Mouse (Mus musculus) hindbrain, embryonic 11.5 days (tissue): ENCODE data around the gene Slc11a2. TPM values are rescaled to one million over a fixed set of nuclear protein-coding genes. Genes with fewer than 3 reads are reported as not detected.

ENCODE experiments used
- ATAC-seq: fragments of 200-750 bp; cut with Nextera tagmentation; 2 replicates; pipeline ENCODE4 v1.8.0; 2017; ENCODE audit warnings: mild to moderate bottlenecking, moderate TSS enrichment, moderate library complexity; ENCODE audit not compliant: low FRiP score
- DNase-seq: peaks from one replicate; pipeline ENCODE4 v3.0.0-alpha.2; 2015; ENCODE audit warnings: low spot score
- H3K27ac ChIP-seq: fragments of 300-500 bp; sonication (generic); 2 replicates; pipeline ENCODE4 v1.5.1; 2014; ENCODE audit warnings: mild to moderate bottlenecking, low read depth, low read length
- H3K27me3 ChIP-seq: fragments of 300-500 bp; sonication (generic); 2 replicates; pipeline ENCODE4 v1.6.1; 2014; ENCODE audit warnings: mild to moderate bottlenecking, low read length, moderate library complexity, mixed read lengths; ENCODE audit not compliant: control insufficient read depth, insufficient read depth
- H3K36me3 ChIP-seq: fragments of 300-500 bp; sonication (generic); 2 replicates; pipeline ENCODE4 v1.6.1; 2014; ENCODE audit warnings: mild to moderate bottlenecking, low read length, moderate library complexity, mixed read lengths; ENCODE audit not compliant: control insufficient read depth, insufficient read depth
- H3K4me1 ChIP-seq: fragments of 300-500 bp; sonication (generic); replicated peaks from 2 replicates; pipeline ENCODE4 v1.6.1; 2014; ENCODE audit warnings: low read length, mixed read lengths; ENCODE audit not compliant: control insufficient read depth, insufficient read depth
- H3K4me2 ChIP-seq: fragments of 300-500 bp; sonication (generic); replicated peaks from 2 replicates; pipeline ENCODE4 v1.6.1; 2014; ENCODE audit warnings: mild to moderate bottlenecking, low read depth, low read length
- H3K4me3 ChIP-seq: fragments of 300-500 bp; sonication (generic); 2 replicates; pipeline ENCODE4 v1.5.1; 2014; ENCODE audit warnings: low read depth, low read length
- H3K9ac ChIP-seq: fragments of 300-500 bp; sonication (generic); 2 replicates; pipeline ENCODE4 v1.6.1; 2014; ENCODE audit warnings: low read depth, low read length
- H3K9me3 ChIP-seq: fragments of 300-500 bp; sonication (generic); 2 replicates; pipeline ENCODE4 v1.6.1; 2016; ENCODE audit warnings: low read length; ENCODE audit not compliant: control insufficient read depth
- WGBS: fragments of 180-500 bp; shearing (Covaris S2); extraction: QIAGEN DNeasy Blood & Tissue Kit; methylation state at CpG from one replicate; pipeline ENCODE4 v1.1.7; 2014; 5-methylcytosine and 5-hydroxymethylcytosine counted together
- polyA plus RNA-seq: library from polyadenylated mRNA; unstranded; fragments of >200 nt; fragmentation: Nextera tagmentation; extraction: Ambion mirVana; gene quantifications from 2 replicates; pipeline ENCODE4 v1.2.1, GENCODE M21; 2014

The Slc11a2 gene
- polyA plus RNA-seq, 1 experiment from 2014 or later = 19.1 TPM

- DNase-seq (no peak), ATAC-seq (no peak)
- Histone ChIP-seq H3K4me1 (no peaks in the 10 kb centered on the region; the same call in 1 of the 2 replicates), H3K4me2 (no peak overlapping the region), H3K9me3 (no peaks in the 10 kb centered on the region), H3K27ac (no peak overlapping the region), H3K4me3 (no peak overlapping the region), H3K36me3 (no peaks in the 10 kb centered on the region), H3K27me3 (no peaks in the 10 kb centered on the region), H3K9ac (no peak overlapping the region)
- WGBS = 72% methylated on average over 4 of the region's 4 CpGs
These were observed 23.7 kb upstream of the Slc11a2 start for GRCm38 (mm10) chr15:100448572-100448971.

GRCm38 (mm10) chr15:100446887-100447286, 22.0 kb upstream of the Slc11a2 start:
- Histone ChIP-seq H3K27ac (no peak overlapping the region), H3K9me3 (no peaks in the 10 kb centered on the region), H3K27me3 (no peaks in the 10 kb centered on the region), H3K4me2 (no peak overlapping the region), H3K9ac (no peak overlapping the region), H3K4me3 (no peak overlapping the region), H3K4me1 (no peaks in the 10 kb centered on the region; the same call in 1 of the 2 replicates), H3K36me3 (no peaks in the 10 kb centered on the region)
- ATAC-seq (no peak), DNase-seq (no peak)
- WGBS = 83% methylated on average over 2 of the region's 2 CpGs

- peak; percentile 90 for DNase-seq
- no peaks in the 10 kb centered on the region for H3K27me3 ChIP-seq
- peak overlapping the region; percentile 55 for H3K9ac ChIP-seq
- ATAC-seq = peak; percentile 92
- peak overlapping the region; percentile 60 for H3K4me2 ChIP-seq
- no peaks in the 10 kb centered on the region for H3K36me3 ChIP-seq
- no peaks in the 10 kb centered on the region for H3K9me3 ChIP-seq
- peak overlapping the region; percentile 38 for H3K4me3 ChIP-seq
- no peaks in the 10 kb centered on the region; the same call in 1 of the 2 replicates for H3K4me1 ChIP-seq
- 0 out of 2 replicates have a peak overlapping the region, but pooled peaks have one; percentile 42 for H3K27ac ChIP-seq
- 10% methylated on average over 20 of the region's 31 CpGs for WGBS
These were observed 18.5 kb upstream of the Slc11a2 start for GRCm38 (mm10) chr15:100443126-100443922.

- DNase-seq = no peak
- Histone ChIP-seq H3K9me3 (no peaks in the 10 kb centered on the region), H3K4me1 (no peaks in the 10 kb centered on the region), H3K9ac (no peak overlapping the region), H3K36me3 (no peaks in the 10 kb centered on the region), H3K27ac (no peak overlapping the region), H3K27me3 (no peaks in the 10 kb centered on the region), H3K4me3 (no peak overlapping the region), H3K4me2 (no peak overlapping the region)
- no peak for ATAC-seq
- 67% methylated on average over 10 of the region's 10 CpGs for WGBS
These were observed 11.6 kb upstream of the Slc11a2 start for GRCm38 (mm10) chr15:100436518-100436917.

GRCm38 (mm10) chr15:100436112-100436511, 11.2 kb upstream of the Slc11a2 start:
- Histone ChIP-seq H3K27me3 (no peaks in the 10 kb centered on the region), H3K4me3 (no peak overlapping the region), H3K9ac (no peak overlapping the region), H3K36me3 (no peaks in the 10 kb centered on the region), H3K4me1 (no peaks in the 10 kb centered on the region), H3K9me3 (no peaks in the 10 kb centered on the region), H3K27ac (no peak overlapping the region), H3K4me2 (no peak overlapping the region)
- ATAC-seq = no peak
- no peak for DNase-seq
- WGBS = 94% methylated on average over 4 of the region's 4 CpGs

- ATAC-seq (no peak), DNase-seq (no peak)
- H3K27me3 ChIP-seq = no peaks in the 10 kb centered on the region
- H3K4me3 ChIP-seq = no peak overlapping the region
- H3K36me3 ChIP-seq = no peaks in the 10 kb centered on the region
- H3K27ac ChIP-seq = no peak overlapping the region
- H3K4me1 ChIP-seq = no peaks in the 10 kb centered on the region
- H3K9ac ChIP-seq = no peak overlapping the region
- 70% methylated on average over 4 of the region's 4 CpGs for WGBS
- no peaks in the 10 kb centered on the region for H3K9me3 ChIP-seq
- no peak overlapping the region for H3K4me2 ChIP-seq
These were observed 8.4 kb upstream of the Slc11a2 start for GRCm38 (mm10) chr15:100433234-100433633.

GRCm38 (mm10) chr15:100429959-100430565, 5.2 kb upstream of the Slc11a2 start:
- ATAC-seq (no peak), DNase-seq (no peak)
- H3K4me3 ChIP-seq = no peak overlapping the region
- H3K27me3 ChIP-seq = peaks cover 4% of the 10 kb centered on the region; the same call in 1 of the 2 replicates
- H3K36me3 ChIP-seq = no peaks in the 10 kb centered on the region
- H3K9me3 ChIP-seq = no peaks in the 10 kb centered on the region
- no peak overlapping the region for H3K9ac ChIP-seq
- no peak overlapping the region for H3K27ac ChIP-seq
- 84% methylated on average over 11 of the region's 11 CpGs for WGBS
- no peak overlapping the region for H3K4me2 ChIP-seq
- H3K4me1 ChIP-seq = no peaks in the 10 kb centered on the region

- peaks cover 2% of the 10 kb centered on the region; the same call in 1 of the 2 replicates for H3K4me1 ChIP-seq
- H3K36me3 ChIP-seq = no peaks in the 10 kb centered on the region
- 88% methylated on average over 13 of the region's 13 CpGs for WGBS
- H3K9me3 ChIP-seq = no peaks in the 10 kb centered on the region
- peaks cover 14% of the 10 kb centered on the region for H3K27me3 ChIP-seq
- no peak overlapping the region for H3K27ac ChIP-seq
- no peak overlapping the region for H3K4me2 ChIP-seq
- DNase-seq = no peak
- no peak overlapping the region for H3K9ac ChIP-seq
- H3K4me3 ChIP-seq = no peak overlapping the region
- no peak for ATAC-seq
These were observed 3.5 kb upstream of the Slc11a2 start for GRCm38 (mm10) chr15:100428296-100428905.
